Mouse (Mus musculus) retina, postnatal 1 day (tissue): Measurements from ENCODE around the gene Six4.
A peak's percentile ranks its signal among the peaks of the same experiment; 100 is the strongest.
"Not testable (repeated sequence)": the region's sequence is repeated elsewhere in the genome, so short reads cannot be mapped to it uniquely, and the experiment has no call there.

Experiments
- DNase-seq: peaks from one replicate; pipeline ENCODE4 v3.0.0-alpha.2; 2012

Gene Six4

GRCm38 (mm10) chr12:73113196-73113595, at the start of gene Six4:
Gene Six4 (minus strand): TSS chr12:73113456.
- peak; percentile 85 for DNase-seq

GRCm38 (mm10) chr12:73162408-73163181, 49.3 kb upstream of the Six4 start:
- peak; percentile 44 for DNase-seq

DNA sequence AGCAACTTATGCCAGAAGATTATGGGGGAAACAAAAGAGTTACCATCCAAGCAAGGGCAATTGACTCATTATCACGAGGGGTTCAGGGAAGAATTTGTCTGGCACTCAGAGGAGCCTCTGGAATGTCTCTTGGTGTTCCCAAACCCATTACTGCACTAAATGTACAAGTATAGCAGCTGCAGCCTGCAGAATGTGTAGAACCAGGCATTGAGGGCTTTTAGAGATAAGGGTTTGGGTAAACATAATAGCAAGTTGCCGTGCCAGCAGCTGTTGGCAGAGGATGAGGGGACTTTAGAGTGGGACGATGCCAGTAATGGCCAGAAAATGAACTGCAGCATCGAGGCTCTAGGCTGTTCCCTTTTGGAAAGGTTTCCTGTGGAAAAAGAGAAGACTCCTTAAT, 47.1 kb upstream of the Six4 start:
- DNase-seq: no peak

- no peak for DNase-seq
Measured at GRCm38 (mm10) chr12:73154150-73154549, 40.9 kb upstream of the Six4 start.

DNA sequence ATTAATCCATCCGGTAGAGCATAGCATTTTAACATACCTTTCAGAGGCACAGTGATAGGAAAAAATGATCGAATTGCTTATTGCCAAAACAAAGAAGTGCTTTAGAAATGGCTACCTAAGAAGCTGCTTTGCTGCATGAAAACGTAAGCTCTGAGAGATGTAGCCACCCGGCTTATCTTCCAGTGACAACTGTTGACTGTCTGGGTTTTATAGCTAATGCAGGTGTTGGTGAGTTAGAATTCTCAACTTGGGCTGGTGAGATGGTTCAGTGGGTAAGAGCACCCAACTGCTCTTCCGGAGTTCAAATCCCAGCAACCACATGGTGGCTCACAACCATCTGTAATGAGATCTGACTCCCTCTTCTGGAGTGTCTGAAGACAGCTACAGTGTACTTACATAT, 37.8 kb upstream of the Six4 start:
- DNase-seq: not testable (repeated sequence)

- no peak for DNase-seq
Measured at GRCm38 (mm10) chr12:73147236-73147635, 34.0 kb upstream of the Six4 start.

DNA sequence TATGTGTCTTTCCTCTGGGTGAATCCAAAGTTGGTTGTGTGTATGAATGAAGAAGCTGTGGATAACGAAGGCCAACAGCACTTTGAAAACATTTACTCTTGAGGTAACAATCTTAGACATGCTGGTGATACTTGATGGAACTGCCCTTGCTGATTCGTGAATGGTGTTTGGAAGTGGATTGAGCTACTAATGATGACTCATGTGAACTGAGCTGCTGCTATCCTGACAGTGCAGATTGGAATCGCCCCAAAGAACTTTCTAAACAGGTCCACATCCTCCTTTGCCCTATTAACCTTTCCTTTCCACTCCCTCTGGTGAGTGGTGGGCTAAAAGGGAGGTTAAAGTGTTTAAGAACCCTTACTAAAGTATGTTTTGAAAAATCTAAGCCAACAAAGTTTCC, 27.5 kb upstream of the Six4 start:
- no peak for DNase-seq

DNA sequence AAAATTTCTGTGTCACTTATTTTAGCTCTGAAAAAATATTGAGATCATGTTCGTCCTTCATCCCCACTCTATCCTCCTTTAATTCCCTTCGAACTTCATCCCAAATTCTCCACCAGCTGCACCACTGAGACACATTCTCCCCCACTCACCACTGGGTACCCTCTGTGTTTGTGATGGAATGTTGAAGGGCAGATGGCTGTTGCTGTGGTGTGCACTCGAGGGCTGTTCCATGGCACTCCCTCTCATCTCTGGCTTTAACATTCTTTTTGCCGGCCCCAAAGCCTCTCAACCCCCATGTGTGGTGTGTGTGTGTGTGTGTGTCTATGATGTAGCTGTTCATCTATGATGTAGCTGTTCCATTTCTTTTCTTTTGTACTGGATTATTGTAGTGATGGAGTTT, 12.0 kb upstream of the Six4 start:
- DNase-seq: no peak

DNA sequence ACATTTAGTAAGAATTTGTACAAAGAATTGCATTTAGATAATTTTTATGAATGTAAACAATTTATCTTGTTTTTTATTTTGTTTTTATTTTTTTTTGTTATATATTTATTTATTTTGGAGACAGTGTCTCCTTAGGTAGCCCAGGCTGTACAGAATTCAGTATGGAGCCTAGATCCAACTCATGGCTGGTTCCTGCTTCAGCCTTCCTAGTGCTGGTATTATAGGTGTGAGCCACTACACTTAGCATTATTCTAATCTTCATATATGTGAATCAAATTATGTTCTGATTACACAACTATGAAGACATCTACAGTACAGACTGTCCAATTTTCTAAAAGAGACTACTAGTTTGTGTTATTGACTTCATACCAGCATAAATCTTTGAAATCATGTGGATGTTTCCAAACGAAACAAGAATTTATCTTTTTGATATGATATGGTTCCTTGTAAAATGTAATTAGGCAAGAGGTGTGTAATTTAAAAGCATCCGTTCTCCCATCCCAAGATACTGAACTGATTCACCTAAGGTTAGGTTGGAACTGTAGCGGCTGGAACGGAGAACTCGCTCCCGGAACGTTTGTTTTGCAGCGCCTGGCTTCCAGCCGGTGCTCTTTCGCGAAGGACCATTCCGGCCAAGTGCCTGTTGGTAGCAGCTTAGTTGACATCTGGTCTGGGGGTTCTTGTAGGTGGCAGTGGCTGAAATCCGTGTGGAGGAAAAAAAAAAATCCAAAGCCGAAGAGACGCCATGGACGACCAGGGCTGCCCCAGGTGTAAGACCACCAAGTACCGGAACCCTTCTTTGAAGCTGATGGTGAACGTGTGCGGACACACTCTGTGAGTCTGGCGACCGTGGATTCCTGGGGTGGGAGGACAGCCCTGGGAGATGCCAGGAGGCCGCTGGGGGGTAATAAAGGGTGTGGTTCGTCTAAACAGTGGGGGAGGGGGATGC, 10.1 kb upstream of the Six4 start, which contains the start of gene Mnat1:
Gene Mnat1, plus strand, starts transcription at position 625 of the 949 bp plus-strand sequence.
- DNase-seq: peak; percentile 91

GRCm38 (mm10) chr12:73112326-73113087, 749 bp downstream of the Six4 start:
- peak; percentile 67 for DNase-seq

- DNase-seq: peak; percentile 55
Measured at GRCm38 (mm10) chr12:73111561-73112325, 1.5 kb downstream of the Six4 start.

GRCm38 (mm10) chr12:73110431-73111111, 2.7 kb downstream of the Six4 start:
- peak; percentile 30 for DNase-seq

- no peak for DNase-seq
Measured at GRCm38 (mm10) chr12:73107821-73108220, 5.4 kb downstream of the Six4 start.

DNA sequence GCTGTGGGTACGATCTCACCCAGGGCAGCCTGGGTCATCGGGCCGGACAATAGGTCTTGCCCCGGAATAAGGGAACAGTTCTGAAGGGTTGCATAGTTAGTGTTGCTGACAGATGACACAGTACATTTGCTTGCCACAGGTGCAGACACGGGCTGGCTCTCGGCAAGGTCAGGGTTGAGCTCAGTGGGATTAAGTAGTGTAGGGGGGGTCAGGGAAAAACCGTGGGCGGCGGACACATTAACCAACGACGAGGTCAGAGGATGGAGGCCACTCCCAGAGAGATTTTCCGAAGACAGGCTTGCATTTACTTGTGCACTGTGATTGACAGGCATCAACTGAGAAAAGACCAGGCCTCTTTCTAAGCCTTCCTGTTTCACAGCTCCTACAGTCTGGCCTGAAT, 9.5 kb downstream of the Six4 start:
- DNase-seq: no peak

- no peak for DNase-seq
Measured at GRCm38 (mm10) chr12:73098593-73098992, 14.7 kb downstream of the Six4 start.

- not testable (repeated sequence) for DNase-seq
Measured at GRCm38 (mm10) chr12:73096177-73096576, 17.1 kb downstream of the Six4 start.

- no peak for DNase-seq
Measured at GRCm38 (mm10) chr12:73094605-73095004, 18.7 kb downstream of the Six4 start.

DNA sequence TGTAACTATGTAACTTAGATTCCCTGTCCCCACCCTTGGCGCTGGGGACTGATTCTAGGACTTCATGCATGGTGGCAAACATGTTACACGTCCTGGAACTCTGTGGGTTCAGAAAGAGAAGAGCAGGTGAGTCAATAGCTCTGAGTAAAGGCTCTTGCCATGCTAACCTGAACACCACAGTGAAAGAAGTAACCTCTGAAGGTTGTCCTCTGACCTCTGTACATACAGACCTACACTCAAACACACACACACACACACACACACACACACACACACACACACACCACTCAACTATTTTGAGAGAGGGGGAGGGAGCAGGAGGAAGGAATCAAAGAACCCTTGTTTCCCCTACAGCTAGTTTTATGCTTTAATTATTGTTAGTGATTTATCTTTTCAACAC, 19.1 kb downstream of the Six4 start:
- no peak for DNase-seq

DNA sequence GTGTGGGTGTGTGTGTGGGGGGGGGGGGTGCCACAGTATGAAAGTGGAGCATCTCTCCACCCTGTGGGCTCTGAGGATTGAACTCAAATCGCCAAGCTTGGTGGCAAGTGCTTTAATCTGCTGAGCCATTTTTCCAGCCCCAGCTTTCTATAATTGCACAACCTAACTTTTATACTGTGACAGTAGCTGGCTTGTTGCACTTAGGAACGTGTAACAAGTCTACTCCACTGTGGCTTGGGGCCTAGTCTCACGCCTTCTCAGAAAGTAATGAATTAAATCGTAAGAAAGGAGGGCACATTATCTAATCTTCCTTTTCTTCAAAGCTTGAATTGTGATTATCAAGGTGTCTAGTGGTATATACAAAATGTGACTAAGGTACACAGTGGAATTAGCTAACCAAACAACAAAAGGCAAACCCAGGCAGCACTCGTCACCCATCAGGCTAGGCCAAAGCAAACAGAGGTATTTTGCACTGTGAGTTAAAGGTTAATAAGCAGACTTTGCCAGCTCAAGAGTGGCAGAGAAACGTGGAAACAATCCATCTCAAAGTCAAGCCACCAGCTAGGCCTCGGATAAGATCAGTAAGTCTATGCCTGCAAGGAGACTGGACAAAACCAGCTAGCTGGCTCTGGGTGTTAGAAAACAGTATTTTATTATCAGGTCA, 22.5 kb downstream of the Six4 start:
- no peak for DNase-seq

DNA sequence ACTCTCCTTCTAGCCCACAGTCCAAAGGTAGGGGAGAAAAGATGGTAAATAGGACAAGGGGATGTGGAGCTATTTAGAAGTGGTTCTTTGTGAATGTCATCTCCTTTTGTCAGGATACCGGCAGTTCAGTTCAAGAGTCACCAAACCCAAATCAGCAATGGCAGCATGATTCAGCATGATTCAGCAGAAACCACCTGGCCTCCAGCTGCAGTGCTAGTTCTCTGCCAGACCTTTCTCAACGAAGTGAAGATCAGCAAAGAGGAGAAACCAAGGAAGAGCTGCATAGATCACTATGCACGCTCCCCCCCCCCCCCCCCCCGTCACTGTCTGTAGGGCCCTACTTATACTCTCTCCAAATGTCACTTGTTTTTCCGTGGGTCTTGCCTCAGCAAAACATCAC, 24.3 kb downstream of the Six4 start:
- no peak for DNase-seq

- DNase-seq: no peak
Measured at GRCm38 (mm10) chr12:73088500-73088899, 24.8 kb downstream of the Six4 start.
